Mouse (Mus musculus) stomach, embryonic 16.5 days (tissue): ENCODE data around the gene Zfhx3. TPM values are rescaled to one million over a fixed set of nuclear protein-coding genes. Genes with fewer than 3 reads are reported as not detected.

Experiments
- ATAC-seq: fragments of 200-750 bp; cut with Nextera tagmentation; 2 replicates; pipeline ENCODE4 v1.8.0; 2017; ENCODE audit warnings: moderate number of reproducible peaks, moderate TSS enrichment; ENCODE audit not compliant: insufficient read depth, low FRiP score
- H3K27ac ChIP-seq: fragments of 300-500 bp; sonication (generic); 2 replicates; pipeline ENCODE4 v1.5.1; 2014; ENCODE audit warnings: low read length
- H3K27me3 ChIP-seq: fragments of 300-500 bp; sonication (generic); 2 replicates; pipeline ENCODE4 v1.6.1; 2014; ENCODE audit warnings: low read length, control low read depth, mixed read lengths; ENCODE audit not compliant: control insufficient read depth, insufficient read depth
- H3K36me3 ChIP-seq: fragments of 300-500 bp; sonication (generic); 2 replicates; pipeline ENCODE4 v1.6.1; 2014; ENCODE audit warnings: low read length; ENCODE audit not compliant: control insufficient read depth, insufficient read depth
- H3K4me1 ChIP-seq: fragments of 300-500 bp; sonication (generic); 2 replicates; pipeline ENCODE4 v1.6.1; 2014; ENCODE audit warnings: low read length, control low read depth, mixed read lengths; ENCODE audit not compliant: control insufficient read depth, insufficient read depth
- H3K4me2 ChIP-seq: fragments of 300-500 bp; sonication (generic); 2 replicates; pipeline ENCODE4 v1.6.1; 2014; ENCODE audit warnings: low read depth, low read length, mixed read lengths
- H3K4me3 ChIP-seq: fragments of 300-500 bp; sonication (generic); replicated peaks from 2 replicates; pipeline ENCODE4 v1.5.1; 2014; ENCODE audit warnings: mild to moderate bottlenecking, low read length
- H3K9ac ChIP-seq: fragments of 300-500 bp; sonication (generic); 2 replicates; pipeline ENCODE4 v1.6.1; 2014; ENCODE audit warnings: low read length
- H3K9me3 ChIP-seq: fragments of 300-500 bp; sonication (generic); replicated peaks from 2 replicates; pipeline ENCODE4 v1.6.1; 2016; ENCODE audit warnings: low read length, control low read depth; ENCODE audit not compliant: control insufficient read depth
- WGBS: fragments of 180-500 bp; shearing (Covaris S2); extraction: QIAGEN DNeasy Blood & Tissue Kit; methylation state at CpG from one replicate; pipeline ENCODE4 v1.1.7; 2014; 5-methylcytosine and 5-hydroxymethylcytosine counted together
- polyA plus RNA-seq: library from polyadenylated mRNA; unstranded; fragments of >200 nt; fragmentation: Nextera tagmentation; extraction: Ambion mirVana; gene quantifications from 2 replicates; pipeline ENCODE4 v1.2.1, GENCODE M21; 2015

The Zfhx3 gene
- polyA plus RNA-seq, 1 experiment from 2014 or later: 10.9 TPM

DNA sequence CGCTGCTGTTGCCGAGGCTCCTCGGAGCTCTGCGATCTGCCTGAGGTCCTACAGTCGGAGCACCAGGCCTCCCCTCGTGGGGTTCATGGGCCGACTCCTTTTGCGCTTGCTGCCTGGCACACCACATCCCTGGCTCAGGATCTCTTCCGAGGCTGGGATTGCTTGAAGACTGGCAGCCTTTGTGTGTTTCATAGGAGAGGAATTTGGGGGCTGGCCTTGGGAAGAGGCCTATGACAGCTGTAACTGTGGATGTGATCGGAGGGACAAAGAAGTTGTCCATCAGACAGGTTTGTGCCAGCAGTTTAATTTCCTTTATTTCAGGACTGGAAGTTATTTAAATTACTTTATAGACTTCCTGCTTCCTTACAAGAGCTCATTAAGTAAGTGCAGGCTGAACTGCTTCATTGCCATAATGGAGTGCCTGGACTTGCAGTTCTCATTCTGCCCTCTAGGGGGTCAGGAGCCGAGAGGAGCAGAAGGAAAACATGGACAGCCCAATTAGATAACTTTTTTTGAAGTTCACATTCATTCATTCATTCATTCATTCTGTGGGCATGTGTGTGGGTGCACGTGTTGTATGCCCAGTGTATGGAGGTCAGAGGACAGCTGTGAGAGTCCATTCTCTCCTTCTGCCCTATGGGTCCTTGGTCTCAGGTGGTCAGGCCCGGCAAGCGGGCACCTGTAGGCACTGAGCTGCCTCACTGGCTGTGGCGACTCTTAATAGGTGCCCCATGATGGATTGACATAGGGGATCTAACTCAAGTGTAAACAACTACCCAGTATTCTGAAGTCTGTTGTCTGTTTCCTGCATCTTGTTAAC lies 817.3 kb downstream of the Zfhx3 start:
- H3K27me3 ChIP-seq: no peaks in the 10 kb centered on the region
- peaks cover 45% of the 10 kb centered on the region for H3K4me1 ChIP-seq
- H3K9me3 ChIP-seq: no peaks in the 10 kb centered on the region
- ATAC-seq: no peak; the same call in 1 of the 2 replicates
- no peak overlapping the region for H3K4me2 ChIP-seq
- H3K36me3 ChIP-seq: no peaks in the 10 kb centered on the region
- peak overlapping the region; percentile 70 for H3K27ac ChIP-seq
- 63% methylated on average over 15 of the region's 15 CpGs for WGBS
- no peak overlapping the region for H3K4me3 ChIP-seq
- peak overlapping the region; percentile 19; the same call in 1 of the 2 replicates for H3K9ac ChIP-seq

DNA sequence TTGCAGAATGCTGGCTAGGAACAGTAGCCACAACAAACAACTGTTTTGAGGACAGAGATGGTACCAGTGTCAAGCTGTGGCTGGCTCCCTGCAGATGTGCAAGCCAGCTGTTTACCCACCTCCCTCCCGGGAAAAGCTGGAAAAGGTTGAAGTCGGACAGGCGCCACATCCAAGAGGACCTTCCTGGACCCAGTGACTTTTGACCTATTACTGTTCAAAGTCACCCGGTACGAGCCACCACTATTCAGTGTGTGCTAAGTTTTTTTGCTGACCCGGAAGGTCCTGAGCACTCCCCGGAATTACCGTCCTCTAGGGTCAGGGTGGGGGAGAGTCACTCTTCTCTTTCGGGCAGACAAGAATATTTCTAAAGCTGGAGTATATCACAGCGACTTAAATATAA lies 818.3 kb downstream of the Zfhx3 start:
- Histone ChIP-seq H3K4me3 (no peak overlapping the region), H3K4me1 (peaks cover 45% of the 10 kb centered on the region), H3K27ac (no peak overlapping the region), H3K9ac (no peak overlapping the region), H3K9me3 (no peaks in the 10 kb centered on the region), H3K27me3 (no peaks in the 10 kb centered on the region), H3K4me2 (no peak overlapping the region), H3K36me3 (no peaks in the 10 kb centered on the region)
- ATAC-seq: no peak
- WGBS: 68% methylated on average over 10 of the region's 10 CpGs

DNA sequence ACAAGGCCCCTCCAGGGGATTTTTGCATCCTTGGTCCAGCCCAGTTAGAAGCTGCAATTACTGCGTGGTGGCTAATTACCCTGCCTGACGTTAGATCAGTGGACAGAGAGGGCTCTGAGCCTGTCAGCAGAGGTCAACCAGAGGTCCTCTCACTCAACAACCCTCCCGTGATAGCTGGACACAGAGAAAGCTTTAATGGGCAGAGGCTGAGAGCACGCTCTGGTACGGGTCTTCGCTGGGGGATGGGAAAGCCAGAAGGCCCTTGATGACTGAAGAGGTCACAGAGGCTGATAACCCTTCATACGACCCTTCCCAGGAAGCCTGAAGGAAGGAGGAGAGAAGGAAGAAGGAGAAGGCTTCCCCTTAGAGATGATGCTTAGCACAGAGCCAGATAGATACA lies 820.1 kb downstream of the Zfhx3 start:
- H3K4me1 ChIP-seq: peaks cover 53% of the 10 kb centered on the region
- no peak overlapping the region for H3K27ac ChIP-seq
- H3K9ac ChIP-seq: no peak overlapping the region
- H3K36me3 ChIP-seq: no peaks in the 10 kb centered on the region
- H3K4me3 ChIP-seq: no peak overlapping the region
- ATAC-seq: no peak
- H3K27me3 ChIP-seq: no peaks in the 10 kb centered on the region
- H3K4me2 ChIP-seq: no peak overlapping the region
- no peaks in the 10 kb centered on the region for H3K9me3 ChIP-seq
- WGBS: 41% methylated on average over 7 of the region's 7 CpGs

- peak overlapping the region; percentile 23; the same call in 1 of the 2 replicates for H3K4me2 ChIP-seq
Observed at GRCm38 (mm10) chr8:108764403-108765194, 822.2 kb downstream of the Zfhx3 start.

GRCm38 (mm10) chr8:108766102-108766501 lies 823.7 kb downstream of the Zfhx3 start:
- no peak overlapping the region; the same call in 1 of the 2 replicates for H3K27ac ChIP-seq
- WGBS: 66% methylated on average over 6 of the region's 6 CpGs
- H3K27me3 ChIP-seq: no peaks in the 10 kb centered on the region
- no peaks in the 10 kb centered on the region for H3K36me3 ChIP-seq
- H3K9me3 ChIP-seq: no peaks in the 10 kb centered on the region
- no peak overlapping the region for H3K9ac ChIP-seq
- peaks cover 45% of the 10 kb centered on the region for H3K4me1 ChIP-seq
- no peak overlapping the region for H3K4me3 ChIP-seq
- H3K4me2 ChIP-seq: no peak overlapping the region
- no peak for ATAC-seq

More at GRCm38 (mm10) chr8:108764403-108765194, 822.2 kb downstream of the Zfhx3 start:
- Histone ChIP-seq H3K4me1 (peaks cover 41% of the 10 kb centered on the region), H3K27ac (peak overlapping the region; percentile 46), H3K9ac (peak overlapping the region; percentile 8; the same call in 1 of the 2 replicates), H3K36me3 (no peaks in the 10 kb centered on the region), H3K4me3 (no peak overlapping the region), H3K27me3 (no peaks in the 10 kb centered on the region), H3K9me3 (no peaks in the 10 kb centered on the region)
- no peak for ATAC-seq
- WGBS: 41% methylated on average over 19 of the region's 19 CpGs

GRCm38 (mm10) chr8:108768051-108768450 lies 825.6 kb downstream of the Zfhx3 start:
- ATAC-seq: no peak
- Histone ChIP-seq H3K36me3 (no peaks in the 10 kb centered on the region), H3K9me3 (no peaks in the 10 kb centered on the region), H3K9ac (no peak overlapping the region), H3K4me1 (peaks cover 41% of the 10 kb centered on the region), H3K27ac (no peak overlapping the region), H3K4me2 (no peak overlapping the region), H3K4me3 (no peak overlapping the region), H3K27me3 (no peaks in the 10 kb centered on the region)
- WGBS: 50% methylated on average over 7 of the region's 7 CpGs

DNA sequence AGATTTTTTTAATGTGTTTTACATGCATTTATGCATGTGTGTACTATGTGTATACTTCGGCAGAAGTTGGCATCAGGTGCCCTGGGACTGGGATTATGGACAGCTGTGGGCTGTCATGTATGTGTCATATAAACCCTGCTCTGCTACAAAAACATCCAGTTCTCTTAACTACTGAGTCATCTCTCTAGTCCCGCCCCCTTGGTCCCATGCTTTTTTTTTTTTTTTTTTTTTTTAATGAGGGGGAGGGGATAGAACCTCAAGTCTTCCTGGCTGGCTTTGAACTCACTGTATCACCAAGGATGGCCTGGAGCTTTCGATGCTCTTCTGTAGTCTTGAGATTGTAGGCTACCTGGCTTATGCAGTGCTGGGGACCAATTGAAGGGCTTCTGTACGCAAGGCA lies 827.9 kb downstream of the Zfhx3 start:
- Histone ChIP-seq H3K27me3 (no peaks in the 10 kb centered on the region), H3K9me3 (no peaks in the 10 kb centered on the region), H3K36me3 (no peaks in the 10 kb centered on the region), H3K4me1 (peaks cover 26% of the 10 kb centered on the region), H3K9ac (no peak overlapping the region), H3K27ac (no peak overlapping the region), H3K4me3 (no peak overlapping the region), H3K4me2 (no peak overlapping the region)
- 68% methylated on average over 4 of the region's 4 CpGs for WGBS
- no peak for ATAC-seq

GRCm38 (mm10) chr8:108773436-108773835 lies 831.0 kb downstream of the Zfhx3 start:
- Histone ChIP-seq H3K4me3 (no peak overlapping the region), H3K9me3 (no peaks in the 10 kb centered on the region), H3K27me3 (no peaks in the 10 kb centered on the region), H3K4me1 (peaks cover 27% of the 10 kb centered on the region), H3K27ac (no peak overlapping the region), H3K36me3 (no peaks in the 10 kb centered on the region), H3K4me2 (no peak overlapping the region), H3K9ac (no peak overlapping the region)
- ATAC-seq: no peak
- 82% methylated on average over 6 of the region's 6 CpGs for WGBS

- H3K4me3 ChIP-seq: no peak overlapping the region
- no peak overlapping the region for H3K4me2 ChIP-seq
- no peaks in the 10 kb centered on the region for H3K36me3 ChIP-seq
- H3K27me3 ChIP-seq: no peaks in the 10 kb centered on the region
- H3K27ac ChIP-seq: no peak overlapping the region
- 82% methylated on average over 12 of the region's 12 CpGs for WGBS
- peak; percentile 30; the same call in 1 of the 2 replicates for ATAC-seq
- H3K4me1 ChIP-seq: peaks cover 22% of the 10 kb centered on the region
- H3K9me3 ChIP-seq: no peaks in the 10 kb centered on the region
- no peak overlapping the region for H3K9ac ChIP-seq
Observed at GRCm38 (mm10) chr8:108778063-108778462, 835.6 kb downstream of the Zfhx3 start.
